Mouse (Mus musculus) kidney, adult 2 months (tissue): ENCODE measurements around the gene Plcd1. TPM values are rescaled to one million over a fixed set of nuclear protein-coding genes. Genes with fewer than 3 reads are reported as not detected.

Experiments
- DNase-seq: peaks from one replicate; pipeline ENCODE4 v3.0.0; 2021
- H3K27ac ChIP-seq: fragments of 200-500 bp; 2 replicates; pipeline ENCODE4 v1.5.1; 2012; ENCODE audit warnings: low read depth, low read length, control low read depth, inconsistent platforms; ENCODE audit not compliant: insufficient read depth
- H3K27me3 ChIP-seq: fragments of 200-500 bp; replicated peaks from 2 replicates; pipeline ENCODE4 v1.6.1; 2012; ENCODE audit warnings: mild to moderate bottlenecking, moderate library complexity, low read length, inconsistent platforms; ENCODE audit not compliant: control insufficient read depth, insufficient read depth
- H3K36me3 ChIP-seq: fragments of 200-500 bp; 2 replicates; pipeline ENCODE4 v1.6.1; 2012; ENCODE audit warnings: mild to moderate bottlenecking, moderate library complexity, low read length, inconsistent platforms; ENCODE audit not compliant: control insufficient read depth, insufficient read depth
- H3K4me1 ChIP-seq: fragments of 200-500 bp; 2 replicates; pipeline ENCODE4 v1.6.1; 2011; ENCODE audit warnings: low read length; ENCODE audit not compliant: control insufficient read depth, insufficient read depth
- H3K4me3 ChIP-seq: fragments of 200-500 bp; 2 replicates; pipeline ENCODE4 v1.5.1; 2011; ENCODE audit warnings: mild to moderate bottlenecking, low read depth, low read length, control low read depth; ENCODE audit not compliant: insufficient read depth
- CTCF ChIP-seq: fragments of 200-500 bp; conservative IDR thresholded peaks from 2 replicates; pipeline ENCODE4 v1.5.1; 2011; ENCODE audit warnings: low read depth, mild to moderate bottlenecking, control low read depth, low read length, moderate library complexity, mixed read lengths; ENCODE audit not compliant: insufficient read depth, insufficient read length
- POLR2A ChIP-seq: fragments of 200-500 bp; IDR thresholded peaks from one replicate; pipeline ENCODE4 v1.6.1; 2011; ENCODE audit warnings: low read depth, low read length, control low read depth
- WGBS: fragments of 180-500 bp; shearing (Covaris S2); methylation state at CpG from one replicate; pipeline ENCODE4 v1.1.7; 2018; 5-methylcytosine and 5-hydroxymethylcytosine counted together
- polyA plus RNA-seq: library from polyadenylated mRNA; depleted of rRNA; stranded (reverse); fragments of >200 nt; gene quantifications from 2 replicates; pipeline ENCODE4 v1.2.3, GENCODE M21; 2012; rRNA removed

The Plcd1 gene
- 11.3 and 11.8 TPM in 2 replicates for polyA plus RNA-seq

DNA sequence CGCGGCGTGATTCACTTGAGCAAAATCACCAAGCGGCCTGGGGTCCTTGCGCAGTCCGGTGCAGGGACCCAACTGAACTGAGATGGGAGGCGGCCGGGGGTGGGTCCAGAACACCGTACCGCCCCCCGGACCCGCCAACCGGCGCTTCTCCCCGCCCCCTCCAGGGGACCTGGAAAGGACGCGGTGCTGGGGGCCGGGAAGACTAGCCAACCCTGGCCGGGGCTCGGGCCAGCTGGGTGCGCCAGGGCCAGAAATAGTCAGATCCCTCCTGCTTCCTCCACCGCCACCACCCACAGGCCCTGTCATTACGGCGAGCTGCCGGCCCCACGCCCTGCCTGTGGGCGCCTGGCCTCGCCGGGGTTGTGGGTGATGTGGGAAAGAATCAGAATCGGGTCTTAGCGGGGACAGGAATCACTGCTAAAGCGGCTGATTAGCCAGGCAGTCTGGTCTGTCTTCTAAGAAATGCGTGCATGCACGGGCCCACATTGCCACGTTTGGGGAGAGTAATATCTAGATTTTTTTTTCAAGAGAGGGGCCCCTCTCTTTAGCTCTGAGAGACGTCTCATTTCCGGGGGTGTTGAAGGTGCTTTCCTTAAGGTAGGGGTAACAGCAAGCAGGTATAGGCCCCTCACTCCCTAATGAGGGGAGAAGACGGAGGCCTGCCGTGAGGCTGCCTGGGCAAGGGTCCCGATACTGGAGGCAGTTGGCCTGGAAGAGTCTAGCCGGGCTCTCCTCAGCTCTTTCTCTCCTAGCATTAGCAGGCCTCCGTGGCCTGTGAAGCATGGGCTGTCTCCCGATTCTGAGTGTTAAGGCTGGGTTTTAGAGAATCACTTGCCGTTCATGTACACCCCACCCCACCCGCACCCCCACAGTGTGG, at the start of gene Plcd1:
Plcd1 (minus strand) TSS at position 84 of the 877 bp plus-strand sequence.
- peak; percentile 95 for DNase-seq
- 20% methylated on average over 43 of the region's 45 CpGs for WGBS
- no peak for TF ChIP-seq CTCF
- peak; percentile 33 for TF ChIP-seq POLR2A
- Histone ChIP-seq H3K27ac (peak within 1 kb of the TSS; percentile 40), H3K36me3 (no peaks in the 10 kb centered on the region), H3K27me3 (no peaks in the 10 kb centered on the region), H3K4me1 (peaks cover 7% of the 10 kb centered on the region; the same call in 1 of the 2 replicates), H3K4me3 (peak within 1 kb of the TSS; percentile 56)

DNA sequence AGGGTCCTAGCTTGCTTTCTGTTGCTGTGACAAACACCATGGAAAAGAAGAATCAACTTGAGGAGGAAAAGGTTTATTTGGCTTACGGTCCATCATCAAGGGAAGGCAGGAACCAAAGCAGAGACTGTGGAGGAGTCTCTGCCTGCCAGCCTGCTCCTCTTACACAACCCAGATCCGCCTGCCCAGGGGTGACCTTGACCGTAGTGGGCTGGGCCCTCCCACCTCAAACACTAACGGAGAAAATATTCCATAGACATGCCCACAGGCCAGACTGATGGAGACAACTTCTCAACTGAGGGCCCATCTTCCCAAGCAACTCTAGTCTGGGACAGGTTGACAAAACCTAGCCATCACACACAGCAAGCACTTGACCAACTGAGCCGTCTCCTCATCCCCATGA, 48.8 kb upstream of the Plcd1 start:
- WGBS = 77% methylated on average over 5 of the region's 5 CpGs
- no peak for DNase-seq

DNA sequence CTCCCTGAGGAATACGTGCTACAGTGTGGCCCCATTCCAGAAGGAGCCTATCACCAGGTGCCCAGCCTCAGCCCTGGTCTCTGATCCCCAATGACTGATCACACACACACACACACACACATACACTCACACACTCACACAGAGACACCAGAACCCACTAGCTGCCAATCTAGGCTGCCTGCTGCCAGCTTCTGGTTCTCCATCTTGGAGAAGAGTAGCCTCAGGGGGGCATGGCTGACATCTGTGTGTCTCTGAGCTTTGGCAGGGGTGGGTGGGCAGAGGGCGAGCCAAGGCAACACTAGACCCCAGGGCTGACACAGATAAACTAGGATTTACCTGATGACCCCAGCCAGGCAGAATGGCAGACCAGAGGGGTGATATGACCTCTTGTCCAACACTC, 45.5 kb upstream of the Plcd1 start:
- no peak overlapping the region for H3K4me3 ChIP-seq
- H3K27me3 ChIP-seq = no peaks in the 10 kb centered on the region
- DNase-seq = no peak
- H3K4me1 ChIP-seq = no peaks in the 10 kb centered on the region
- no peak for TF ChIP-seq CTCF
- no peak for TF ChIP-seq POLR2A
- no peak overlapping the region for H3K27ac ChIP-seq
- no peaks in the 10 kb centered on the region for H3K36me3 ChIP-seq
- WGBS = 81% methylated on average over 2 of the region's 2 CpGs

More for the DNA sequence above, 48.8 kb upstream of the Plcd1 start:
- Histone ChIP-seq H3K36me3 (no peaks in the 10 kb centered on the region), H3K4me3 (no peak overlapping the region), H3K4me1 (no peaks in the 10 kb centered on the region), H3K27ac (no peak overlapping the region), H3K27me3 (no peaks in the 10 kb centered on the region)
- no peak for TF ChIP-seq POLR2A
- no peak for TF ChIP-seq CTCF

DNA sequence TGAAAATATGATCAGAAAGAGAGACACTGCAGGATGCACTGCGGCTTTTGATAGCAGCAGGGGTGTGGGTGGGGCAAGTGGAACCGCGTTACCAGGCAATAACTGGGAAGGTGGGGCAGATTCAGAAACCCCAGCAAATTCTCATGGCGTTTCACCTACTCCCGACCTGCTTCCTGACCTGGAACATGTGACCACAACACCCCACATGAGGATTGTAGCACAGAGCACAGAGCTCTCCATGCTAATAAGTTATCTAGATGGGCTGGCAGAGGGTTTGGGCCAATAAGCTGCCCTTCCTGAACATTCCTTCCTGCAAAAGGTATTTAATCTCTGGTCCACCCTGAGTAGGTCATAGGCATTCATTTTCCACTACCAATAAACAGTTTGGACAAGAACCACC, 37.4 kb upstream of the Plcd1 start:
- TF ChIP-seq POLR2A (no peak), CTCF (no peak)

DNA sequence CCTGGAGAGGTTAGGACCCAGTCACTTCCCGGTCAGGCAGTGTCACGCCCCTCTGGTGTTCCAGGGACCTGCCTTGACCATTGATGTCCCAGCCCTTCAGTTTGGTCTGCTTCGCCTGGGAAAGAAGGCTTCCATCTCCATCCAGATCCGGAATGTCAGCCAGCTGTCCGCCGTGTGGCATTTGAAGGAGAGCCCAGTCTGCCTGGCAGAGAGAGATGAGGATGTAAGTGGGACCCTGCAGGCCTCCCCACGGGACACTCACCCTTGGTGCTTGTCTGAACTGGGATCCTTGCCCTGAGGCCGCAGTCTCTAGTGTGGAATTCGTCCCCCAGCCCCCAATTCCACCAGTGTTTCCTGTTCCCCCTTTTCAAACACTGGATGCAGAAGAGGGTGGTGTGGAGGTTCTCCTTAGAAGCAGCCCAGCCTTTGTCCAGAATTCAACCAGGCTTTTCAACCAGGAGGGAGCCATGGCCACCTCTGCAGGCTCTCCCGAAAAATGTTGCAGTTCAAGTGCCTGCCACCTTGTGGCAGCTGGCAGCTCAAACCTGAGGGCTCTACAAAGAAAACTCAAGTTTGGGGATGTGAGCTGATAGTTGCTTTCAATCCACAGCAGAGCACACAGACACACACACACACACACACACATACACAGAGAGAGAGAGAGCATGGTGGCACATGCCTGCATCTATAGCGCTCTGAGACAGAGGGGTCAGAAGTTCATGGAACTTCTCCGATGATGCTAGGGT, 35.3 kb upstream of the Plcd1 start:
- H3K36me3 ChIP-seq = no peaks in the 10 kb centered on the region
- DNase-seq = no peak
- H3K4me3 ChIP-seq = no peak overlapping the region
- no peaks in the 10 kb centered on the region; the same call in 1 of the 2 replicates for H3K4me1 ChIP-seq
- H3K27me3 ChIP-seq = no peaks in the 10 kb centered on the region
- TF ChIP-seq CTCF (no peak; the same call in 1 of the 2 replicates), POLR2A (no peak)
- no peak overlapping the region for H3K27ac ChIP-seq
- WGBS = 79% methylated on average over 12 of the region's 12 CpGs

More for the DNA sequence above, 37.4 kb upstream of the Plcd1 start:
- Histone ChIP-seq H3K4me3 (no peak overlapping the region), H3K27ac (no peak overlapping the region), H3K4me1 (no peaks in the 10 kb centered on the region; the same call in 1 of the 2 replicates), H3K36me3 (no peaks in the 10 kb centered on the region), H3K27me3 (no peaks in the 10 kb centered on the region)
- DNase-seq = peak; percentile 38
- WGBS = 27% methylated on average over 5 of the region's 5 CpGs

DNA sequence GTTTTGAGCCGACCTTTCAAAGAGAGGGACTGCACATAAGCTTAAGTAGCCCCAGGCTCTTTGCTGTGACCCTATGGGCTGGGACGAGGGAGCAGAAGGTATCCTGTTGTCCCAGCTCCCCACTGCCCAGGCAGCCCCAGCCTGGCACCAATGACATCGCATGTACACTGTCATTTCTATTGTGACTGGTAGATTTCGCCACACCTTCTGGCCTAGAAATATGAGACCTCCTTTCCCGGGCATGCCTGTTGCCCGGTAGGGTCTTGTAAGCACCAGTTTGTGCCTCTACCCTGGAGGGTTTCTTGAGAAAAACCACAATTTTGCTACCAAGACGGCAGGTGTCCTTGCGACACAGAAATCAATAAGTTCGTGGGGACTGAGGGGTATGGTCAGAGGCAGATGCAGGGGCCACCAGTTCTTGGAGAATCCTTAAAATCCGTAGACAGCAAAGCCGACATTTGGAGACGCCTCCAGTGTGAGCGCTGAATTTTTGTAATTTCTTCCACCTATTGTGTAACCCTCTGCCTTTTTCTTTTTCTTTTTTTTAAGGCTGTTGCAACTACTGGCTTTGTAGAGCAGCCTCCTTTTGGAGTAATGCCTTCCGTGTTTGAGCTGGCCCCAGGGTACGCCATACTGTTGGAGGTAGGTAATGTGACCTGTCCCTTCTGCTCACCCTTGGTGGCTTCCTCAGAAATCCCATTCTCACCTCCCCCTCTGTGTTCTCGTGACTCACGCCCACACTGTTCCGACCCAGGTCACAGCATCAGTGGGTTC, 29.5 kb upstream of the Plcd1 start:
- Histone ChIP-seq H3K27me3 (no peaks in the 10 kb centered on the region), H3K4me1 (peaks cover 7% of the 10 kb centered on the region; the same call in 1 of the 2 replicates), H3K27ac (no peak overlapping the region), H3K36me3 (no peaks in the 10 kb centered on the region), H3K4me3 (no peak overlapping the region)
- 80% methylated on average over 18 of the region's 18 CpGs for WGBS
- TF ChIP-seq CTCF (no peak), POLR2A (no peak)
- DNase-seq = no peak
